Mouse (Mus musculus): Measurements from ENCODE around the gene Adora3. TPM values are rescaled to one million over a fixed set of nuclear protein-coding genes. Genes with fewer than 3 reads are reported as not detected.

Adora3 gene
- polyA plus RNA-seq, 1 experiment from 2014 or later: not detected

DNA sequence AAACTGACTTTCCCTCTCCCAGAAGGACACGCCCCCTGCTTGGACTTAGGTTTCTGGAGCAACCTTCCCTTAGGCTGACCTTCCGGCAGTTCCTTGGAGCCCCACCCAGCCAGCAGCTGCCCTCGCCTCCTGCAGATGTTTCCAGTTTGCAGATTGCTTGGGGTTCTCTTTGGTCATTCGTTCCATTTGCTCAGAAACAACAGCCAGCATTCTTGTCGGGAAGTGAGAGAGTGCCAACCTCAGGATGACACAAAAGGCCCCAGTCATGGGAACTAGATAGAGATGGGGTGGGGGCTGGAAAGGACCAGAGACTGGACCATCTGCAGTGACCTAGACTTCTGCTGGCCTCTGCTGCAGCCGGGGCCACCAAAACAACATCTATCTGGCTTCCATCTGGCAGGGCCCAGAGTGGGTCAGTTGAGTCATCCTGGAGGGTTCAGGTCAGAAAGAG lies 23.3 kb downstream of the Adora3 start:
- 64% methylated on average over 6 of the region's 6 CpGs for WGBS
- DNase-seq (ENCODE audit: low spot score) (no peak), ATAC-seq (replicated peaks; ENCODE audit: low FRiP score) (no peak)
- no peaks in the 10 kb centered on the region for H3K4me1 ChIP-seq (replicated peaks; ENCODE audit: control insufficient read depth, insufficient read depth, low read length)
- no peak overlapping the region for H3K27ac ChIP-seq (ENCODE audit: low read depth, low read length)
- no peaks in the 10 kb centered on the region for H3K27me3 ChIP-seq (ENCODE audit: control insufficient read depth, insufficient read depth, low read length)
- no peaks in the 10 kb centered on the region for H3K36me3 ChIP-seq (ENCODE audit: control insufficient read depth, insufficient read depth, low read length)
- H3K9me3 ChIP-seq (ENCODE audit: control insufficient read depth, low read length): no peaks in the 10 kb centered on the region
- no peak overlapping the region for H3K4me2 ChIP-seq (ENCODE audit: low read depth, low read length, severe bottlenecking)
- H3K9ac ChIP-seq (ENCODE audit: low read length): no peak overlapping the region
- H3K4me3 ChIP-seq (ENCODE audit: low read depth, low read length): no peak overlapping the region

DNA sequence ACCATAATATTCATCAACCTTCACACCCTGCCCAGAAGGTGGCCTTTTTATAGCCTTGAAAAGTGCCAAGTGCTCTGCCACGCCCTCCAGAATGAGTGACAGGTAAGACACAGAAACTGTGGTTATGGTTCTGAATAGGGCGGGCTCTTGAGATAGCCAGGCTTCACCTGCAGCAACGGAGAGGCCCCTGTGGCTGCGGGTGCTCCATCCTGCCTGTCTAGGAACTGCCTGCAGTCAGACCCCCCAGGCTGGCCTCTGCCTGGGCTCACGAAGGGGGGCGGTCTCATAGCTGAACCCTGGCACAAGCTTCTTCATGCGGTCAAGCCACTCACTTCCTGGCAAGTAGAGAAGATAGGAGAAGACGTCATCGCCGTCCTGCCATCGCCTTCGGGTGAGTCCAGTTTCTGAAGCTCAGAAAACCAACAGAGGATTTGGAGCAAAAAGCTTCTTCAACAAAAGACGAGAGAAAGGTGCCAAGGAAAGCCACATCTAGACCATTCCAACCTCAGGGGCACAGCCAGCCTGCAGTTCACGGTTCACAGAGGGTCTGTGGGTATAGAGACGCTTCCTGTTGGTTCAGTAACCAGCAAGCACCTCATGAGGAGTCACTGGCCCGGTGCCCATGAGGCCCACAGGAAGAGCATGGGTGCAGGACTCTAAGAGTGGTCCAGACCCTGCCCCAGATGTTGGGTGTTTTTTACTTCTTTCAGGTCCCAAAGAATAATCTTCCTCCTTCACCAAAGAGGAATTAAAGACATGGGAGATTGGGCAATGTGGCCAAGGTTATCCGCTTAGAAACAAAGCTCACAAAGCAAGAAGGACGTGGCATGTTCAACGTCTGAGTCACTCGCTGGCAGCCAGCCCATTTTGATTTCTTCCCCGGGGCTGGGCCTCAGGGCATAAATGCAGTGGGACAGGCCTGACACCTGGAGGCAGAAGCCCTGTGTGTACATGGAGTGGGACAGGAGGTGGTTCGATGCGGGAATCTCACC lies 24.2 kb downstream of the Adora3 start:
- no peaks in the 10 kb centered on the region for H3K9me3 ChIP-seq (ENCODE audit: control insufficient read depth, low read length)
- H3K27ac ChIP-seq (ENCODE audit: low read depth, low read length): no peak overlapping the region
- no peak for DNase-seq (ENCODE audit: low spot score)
- ATAC-seq (replicated peaks; ENCODE audit: low FRiP score): no peak
- no peak overlapping the region for H3K9ac ChIP-seq (ENCODE audit: low read length)
- H3K27me3 ChIP-seq (ENCODE audit: control insufficient read depth, insufficient read depth, low read length): no peaks in the 10 kb centered on the region
- WGBS: 84% methylated on average over 23 of the region's 23 CpGs
- H3K4me3 ChIP-seq (ENCODE audit: low read depth, low read length): no peak overlapping the region
- H3K36me3 ChIP-seq (ENCODE audit: control insufficient read depth, insufficient read depth, low read length): no peaks in the 10 kb centered on the region
- no peak overlapping the region for H3K4me2 ChIP-seq (ENCODE audit: low read depth, low read length, severe bottlenecking)
- no peaks in the 10 kb centered on the region for H3K4me1 ChIP-seq (replicated peaks; ENCODE audit: control insufficient read depth, insufficient read depth, low read length)

DNA sequence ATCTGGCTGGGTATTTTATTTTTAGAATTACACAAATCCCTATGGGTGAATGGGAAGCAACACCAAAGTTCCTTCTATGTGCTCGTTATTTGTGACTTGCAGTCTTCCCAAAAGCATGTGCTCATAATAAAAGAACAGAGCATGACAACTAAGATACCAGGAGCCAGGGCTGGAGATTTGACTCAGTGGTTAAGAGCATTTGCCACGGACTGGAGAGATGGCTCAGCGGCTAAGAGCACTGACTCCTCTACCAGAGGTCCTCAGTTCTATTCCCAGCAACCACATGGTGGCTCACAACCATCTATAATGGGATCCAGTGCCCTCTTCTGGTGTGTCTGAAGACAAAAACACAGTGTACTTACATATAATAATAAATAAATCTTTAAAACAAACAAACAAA lies 26.2 kb downstream of the Adora3 start:
- H3K27me3 ChIP-seq (ENCODE audit: control insufficient read depth, insufficient read depth, low read length): no peaks in the 10 kb centered on the region
- no peaks in the 10 kb centered on the region for H3K4me1 ChIP-seq (replicated peaks; ENCODE audit: control insufficient read depth, insufficient read depth, low read length)
- 75% methylated on average over 3 of the region's 3 CpGs for WGBS
- H3K36me3 ChIP-seq (ENCODE audit: control insufficient read depth, insufficient read depth, low read length): no peaks in the 10 kb centered on the region
- no peak overlapping the region for H3K4me2 ChIP-seq (ENCODE audit: low read depth, low read length, severe bottlenecking)
- ATAC-seq (replicated peaks; ENCODE audit: low FRiP score) (no peak), DNase-seq (ENCODE audit: low spot score) (no peak)
- H3K27ac ChIP-seq (ENCODE audit: low read depth, low read length): no peak overlapping the region
- no peaks in the 10 kb centered on the region for H3K9me3 ChIP-seq (ENCODE audit: control insufficient read depth, low read length)
- no peak overlapping the region for H3K4me3 ChIP-seq (ENCODE audit: low read depth, low read length)
- no peak overlapping the region for H3K9ac ChIP-seq (ENCODE audit: low read length)

DNA sequence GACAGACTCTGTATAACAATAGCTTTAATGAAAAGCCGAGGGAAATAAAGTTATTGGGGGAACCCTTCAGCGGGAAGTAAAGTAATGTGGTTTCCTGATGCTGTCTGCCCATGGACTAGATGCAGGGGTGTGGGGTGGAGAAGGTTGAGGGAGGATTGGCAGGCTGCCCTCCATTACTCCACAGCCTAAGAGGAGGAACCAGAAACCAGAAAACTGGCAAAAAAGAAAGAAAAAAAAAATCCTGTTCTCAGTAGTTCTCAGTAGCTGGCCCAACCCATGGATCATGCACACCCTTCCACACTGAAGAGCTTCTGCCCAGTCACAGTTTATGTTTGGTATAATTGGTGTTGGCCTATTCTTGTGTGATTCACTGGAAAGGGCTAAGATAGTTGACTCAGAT lies 27.7 kb downstream of the Adora3 start:
- no peaks in the 10 kb centered on the region for H3K9me3 ChIP-seq (ENCODE audit: control insufficient read depth, low read length)
- no peaks in the 10 kb centered on the region for H3K4me1 ChIP-seq (replicated peaks; ENCODE audit: control insufficient read depth, insufficient read depth, low read length)
- H3K9ac ChIP-seq (ENCODE audit: low read length): no peak overlapping the region
- no peaks in the 10 kb centered on the region for H3K27me3 ChIP-seq (ENCODE audit: control insufficient read depth, insufficient read depth, low read length)
- no peak for ATAC-seq (replicated peaks; ENCODE audit: low FRiP score)
- H3K27ac ChIP-seq (ENCODE audit: low read depth, low read length): no peak overlapping the region
- peak; percentile 19 for DNase-seq (ENCODE audit: low spot score)
- WGBS: 89% methylated on average over 2 of the region's 2 CpGs
- H3K4me2 ChIP-seq (ENCODE audit: low read depth, low read length, severe bottlenecking): no peak overlapping the region
- no peaks in the 10 kb centered on the region for H3K36me3 ChIP-seq (ENCODE audit: control insufficient read depth, insufficient read depth, low read length)
- no peak overlapping the region for H3K4me3 ChIP-seq (ENCODE audit: low read depth, low read length)

DNA sequence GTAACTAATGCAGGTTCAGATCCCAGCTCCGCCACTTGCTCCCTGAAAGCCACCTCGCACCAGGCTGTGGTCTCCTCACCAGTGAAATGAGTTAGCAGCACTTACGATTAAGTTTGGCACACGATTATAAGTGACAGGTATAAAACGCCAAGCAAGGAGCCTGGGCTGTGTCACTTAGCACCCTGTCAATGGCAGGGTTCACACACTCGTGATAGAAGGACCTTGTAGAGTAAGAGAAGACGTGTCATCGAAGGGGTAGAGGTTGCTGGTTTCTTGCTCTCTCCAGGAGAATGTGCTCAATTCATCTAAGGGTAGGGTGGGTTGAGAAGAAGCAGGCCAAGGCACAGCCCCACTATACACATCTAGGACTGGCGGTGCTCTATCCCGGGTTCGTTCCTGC lies 28.2 kb downstream of the Adora3 start:
- ATAC-seq (replicated peaks; ENCODE audit: low FRiP score) (0 out of 2 replicates have a peak, but pooled peaks have one; percentile 4), DNase-seq (ENCODE audit: low spot score) (peak; percentile 35)
- no peaks in the 10 kb centered on the region for H3K27me3 ChIP-seq (ENCODE audit: control insufficient read depth, insufficient read depth, low read length)
- no peaks in the 10 kb centered on the region for H3K9me3 ChIP-seq (ENCODE audit: control insufficient read depth, low read length)
- H3K27ac ChIP-seq (ENCODE audit: low read depth, low read length): no peak overlapping the region
- H3K4me3 ChIP-seq (ENCODE audit: low read depth, low read length): no peak overlapping the region
- H3K36me3 ChIP-seq (ENCODE audit: control insufficient read depth, insufficient read depth, low read length): no peaks in the 10 kb centered on the region
- H3K4me1 ChIP-seq (replicated peaks; ENCODE audit: control insufficient read depth, insufficient read depth, low read length): no peaks in the 10 kb centered on the region
- H3K9ac ChIP-seq (ENCODE audit: low read length): no peak overlapping the region
- whole genome bisulfite sequencing: 91% methylated on average over 11 of the region's 11 CpGs
- no peak overlapping the region for H3K4me2 ChIP-seq (ENCODE audit: low read depth, low read length, severe bottlenecking)

DNA sequence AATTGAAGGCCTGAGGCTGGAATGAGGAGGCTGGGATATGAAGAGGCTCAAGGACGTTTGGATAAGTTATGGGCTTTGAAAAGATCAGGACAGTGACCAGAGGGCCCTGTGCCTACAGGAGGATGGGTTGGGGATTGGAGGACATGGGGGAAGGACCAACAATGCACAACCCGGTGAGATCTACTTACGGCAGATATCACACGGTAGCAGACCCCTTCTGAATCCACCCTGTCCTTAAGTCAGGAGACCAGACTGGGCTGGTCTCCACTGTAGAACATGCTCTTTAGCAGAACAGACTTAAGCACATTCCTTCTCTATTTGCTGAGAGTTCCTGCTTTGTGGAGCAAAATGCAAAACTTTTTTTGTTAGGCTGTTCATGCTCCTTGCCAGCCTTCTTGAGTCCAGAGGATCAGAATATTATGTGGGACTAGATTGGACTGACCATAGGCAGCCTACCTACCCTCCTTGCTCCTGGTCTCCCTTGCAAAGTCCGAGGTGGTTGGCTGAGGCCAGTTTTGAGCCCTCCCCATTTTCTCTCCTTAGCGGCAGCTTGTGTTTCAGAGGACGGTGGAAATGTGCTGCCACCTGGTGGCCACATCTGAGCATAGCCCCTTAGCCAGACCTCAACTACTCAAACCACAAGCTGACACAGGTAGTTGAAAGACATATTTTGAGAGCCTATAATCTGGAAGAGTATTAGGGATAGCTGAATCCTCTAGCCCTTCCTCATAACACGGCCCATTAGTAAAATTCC lies 28.9 kb downstream of the Adora3 start:
- Histone ChIP-seq H3K4me1 (replicated peaks; ENCODE audit: control insufficient read depth, insufficient read depth, low read length) (no peaks in the 10 kb centered on the region), H3K36me3 (ENCODE audit: control insufficient read depth, insufficient read depth, low read length) (no peaks in the 10 kb centered on the region), H3K9ac (ENCODE audit: low read length) (no peak overlapping the region), H3K27me3 (ENCODE audit: control insufficient read depth, insufficient read depth, low read length) (no peaks in the 10 kb centered on the region), H3K9me3 (ENCODE audit: control insufficient read depth, low read length) (no peaks in the 10 kb centered on the region), H3K4me2 (ENCODE audit: low read depth, low read length, severe bottlenecking) (no peak overlapping the region), H3K4me3 (ENCODE audit: low read depth, low read length) (no peak overlapping the region), H3K27ac (ENCODE audit: low read depth, low read length) (no peak overlapping the region)
- whole genome bisulfite sequencing: 43% methylated on average over 8 of the region's 8 CpGs
- ATAC-seq (replicated peaks; ENCODE audit: low FRiP score): peak; percentile 83
- DNase-seq (ENCODE audit: low spot score): peak; percentile 90

DNA sequence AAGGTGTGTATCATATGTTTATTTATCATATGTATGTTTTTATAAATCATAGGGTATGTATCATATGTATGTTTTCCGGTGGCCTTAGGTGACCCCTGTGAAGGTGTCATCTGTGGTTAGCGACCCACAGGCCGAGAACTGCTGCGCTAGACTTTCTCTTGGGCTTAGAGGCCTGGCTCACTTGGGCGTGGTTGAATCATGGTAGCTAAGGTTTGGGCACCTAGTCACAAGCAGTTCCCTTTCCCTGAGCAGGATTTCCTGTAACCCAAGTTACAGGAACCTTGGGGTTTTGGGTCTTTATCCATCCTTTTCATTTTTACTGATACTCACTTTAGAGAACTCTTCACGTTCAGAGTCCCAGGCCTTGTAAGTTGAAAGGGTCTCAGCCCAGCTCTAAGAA lies 29.6 kb downstream of the Adora3 start:
- no peaks in the 10 kb centered on the region for H3K36me3 ChIP-seq (ENCODE audit: control insufficient read depth, insufficient read depth, low read length)
- H3K27me3 ChIP-seq (ENCODE audit: control insufficient read depth, insufficient read depth, low read length): no peaks in the 10 kb centered on the region
- ATAC-seq (replicated peaks; ENCODE audit: low FRiP score) (no peak), DNase-seq (ENCODE audit: low spot score) (peak; percentile 25)
- H3K9ac ChIP-seq (ENCODE audit: low read length): no peak overlapping the region
- no peak overlapping the region for H3K27ac ChIP-seq (ENCODE audit: low read depth, low read length)
- H3K9me3 ChIP-seq (ENCODE audit: control insufficient read depth, low read length): no peaks in the 10 kb centered on the region
- no peaks in the 10 kb centered on the region for H3K4me1 ChIP-seq (replicated peaks; ENCODE audit: control insufficient read depth, insufficient read depth, low read length)
- no peak overlapping the region for H3K4me3 ChIP-seq (ENCODE audit: low read depth, low read length)
- H3K4me2 ChIP-seq (ENCODE audit: low read depth, low read length, severe bottlenecking): no peak overlapping the region
- 80% methylated on average over 6 of the region's 6 CpGs for WGBS

DNA sequence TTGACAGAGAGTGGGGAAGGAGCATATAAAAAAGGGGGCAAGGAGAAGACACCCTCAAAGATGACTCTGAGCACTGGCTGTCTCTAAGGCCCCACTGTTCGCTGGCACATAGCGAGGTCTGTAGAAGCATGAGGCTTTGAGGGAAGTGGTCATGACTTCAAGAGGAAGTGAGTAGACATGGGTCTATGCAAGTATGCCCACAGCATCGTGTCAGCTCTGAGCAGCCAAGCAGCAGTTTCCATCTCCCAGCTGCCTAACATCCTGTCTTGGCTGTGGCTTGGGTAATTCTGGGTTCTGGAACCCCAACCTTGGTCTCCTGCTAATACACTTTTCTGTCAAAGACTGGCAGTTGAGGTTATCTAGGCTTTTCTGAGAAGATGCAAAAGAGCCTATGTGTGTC lies 30.1 kb downstream of the Adora3 start:
- Histone ChIP-seq H3K9me3 (ENCODE audit: control insufficient read depth, low read length) (no peaks in the 10 kb centered on the region), H3K4me2 (ENCODE audit: low read depth, low read length, severe bottlenecking) (no peak overlapping the region), H3K36me3 (ENCODE audit: control insufficient read depth, insufficient read depth, low read length) (no peaks in the 10 kb centered on the region), H3K4me3 (ENCODE audit: low read depth, low read length) (no peak overlapping the region), H3K27ac (ENCODE audit: low read depth, low read length) (no peak overlapping the region), H3K27me3 (ENCODE audit: control insufficient read depth, insufficient read depth, low read length) (no peaks in the 10 kb centered on the region), H3K9ac (ENCODE audit: low read length) (no peak overlapping the region), H3K4me1 (replicated peaks; ENCODE audit: control insufficient read depth, insufficient read depth, low read length) (no peaks in the 10 kb centered on the region)
- ATAC-seq (replicated peaks; ENCODE audit: low FRiP score): no peak
- 83% methylated on average over 3 of the region's 3 CpGs for WGBS
- peak; percentile 35 for DNase-seq (ENCODE audit: low spot score)
